Mouse (Mus musculus) kidney, postnatal 25 days (tissue): ENCODE data around the gene Klk1b27.
"Not testable (repeated sequence)": the region's sequence is repeated elsewhere in the genome, so short reads cannot be mapped to it uniquely, and the experiment has no call there.

Experiments
- DNase-seq, 2 experiments: peaks; one replicate each; pipeline ENCODE4 v3.0.0; 2021; ENCODE audit warnings: mixed read lengths in 2 of 2

Gene Klk1b27

GRCm38 (mm10) chr7:44051990-44052389 is at the start of gene Klk1b27:
Gene Klk1b27, plus strand, starts transcription at chr7:44052290.
- DNase-seq, result peak in 1 of 2 experiments; percentile 48

DNA sequence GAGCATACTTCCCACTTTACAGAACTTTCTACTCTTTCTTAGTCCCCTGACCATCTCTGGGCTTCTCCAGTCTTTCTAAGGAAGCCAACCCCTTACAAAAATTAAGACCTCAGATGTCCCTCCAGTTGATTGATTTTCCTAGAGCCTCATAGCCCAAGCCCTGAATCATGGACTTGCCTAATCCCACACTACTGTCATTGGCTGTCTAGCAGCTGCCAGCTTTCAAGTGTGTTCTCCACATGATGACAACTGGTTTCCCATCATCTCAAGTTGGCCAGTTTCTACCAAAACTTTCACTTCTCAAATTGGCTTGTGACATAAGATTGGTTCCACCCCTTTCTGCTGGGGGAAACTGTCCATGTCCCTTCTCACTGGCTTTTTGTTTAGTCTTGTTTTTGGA is 47.2 kb upstream of the Klk1b27 start:
- DNase-seq, result no peak

DNA sequence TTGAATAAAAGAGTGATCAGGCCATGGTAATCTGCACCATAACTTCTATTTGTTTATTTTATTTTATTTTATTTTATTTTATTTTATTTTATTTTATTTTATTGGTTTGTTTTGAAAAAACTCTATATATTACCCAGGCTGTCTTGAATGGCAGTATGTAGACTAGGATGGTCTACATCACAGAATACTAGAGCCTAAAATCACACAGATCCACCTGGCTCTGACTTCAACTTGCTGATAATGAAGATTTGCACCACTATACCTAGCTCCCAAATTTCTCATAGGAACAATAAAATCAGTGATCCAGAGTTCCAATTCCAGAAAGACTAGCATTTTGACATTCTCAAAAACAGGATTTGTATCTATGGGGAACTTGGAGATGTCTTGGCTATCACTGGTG is 40.2 kb upstream of the Klk1b27 start, which contains the start of gene Klk1b26:
Gene Klk1b26 (plus strand): TSS at position 301 of the 400 bp plus-strand sequence.
- DNase-seq, result not testable (repeated sequence)

DNA sequence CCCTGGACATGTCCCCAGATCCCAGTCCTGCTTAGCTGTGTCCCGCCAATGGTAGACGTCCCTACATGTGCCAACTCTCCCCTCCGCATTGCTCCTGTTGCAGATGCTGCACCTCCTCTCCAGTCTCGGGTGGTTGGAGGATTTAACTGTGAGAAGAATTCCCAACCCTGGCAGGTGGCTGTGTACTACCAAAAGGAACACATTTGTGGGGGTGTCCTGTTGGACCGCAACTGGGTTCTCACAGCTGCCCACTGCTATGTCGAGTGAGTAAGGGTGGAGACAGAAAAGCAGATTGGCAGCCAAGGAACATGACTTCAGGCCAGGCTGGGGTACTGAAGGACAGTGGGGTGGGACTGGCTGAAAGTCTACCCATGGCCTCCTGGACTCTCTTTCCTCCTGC is 37.4 kb upstream of the Klk1b27 start:
- not testable (repeated sequence) for DNase-seq

DNA sequence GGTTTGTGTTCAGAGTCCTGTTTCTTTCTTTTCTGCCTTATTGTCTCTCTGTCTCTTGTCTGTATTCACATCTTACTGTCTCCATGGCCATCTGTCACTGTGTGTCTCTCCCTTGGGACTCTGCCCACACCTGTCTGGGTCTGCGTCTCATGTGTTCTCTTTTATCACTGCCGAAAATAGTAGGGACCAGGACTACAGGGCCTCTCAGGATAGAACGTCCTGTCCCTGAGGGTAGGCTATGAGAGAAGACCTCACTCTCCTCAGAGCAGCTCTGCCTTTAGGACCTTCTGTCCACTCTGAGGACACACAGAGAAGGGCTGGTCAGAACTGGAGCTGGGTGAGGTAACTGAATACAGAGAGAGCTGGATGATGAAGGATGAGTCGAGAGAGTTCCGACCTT is 37.0 kb upstream of the Klk1b27 start:
- DNase-seq, result no peak

- DNase-seq, result no peak
Measured at GRCm38 (mm10) chr7:44072117-44072516, 20.0 kb downstream of the Klk1b27 start.

DNA sequence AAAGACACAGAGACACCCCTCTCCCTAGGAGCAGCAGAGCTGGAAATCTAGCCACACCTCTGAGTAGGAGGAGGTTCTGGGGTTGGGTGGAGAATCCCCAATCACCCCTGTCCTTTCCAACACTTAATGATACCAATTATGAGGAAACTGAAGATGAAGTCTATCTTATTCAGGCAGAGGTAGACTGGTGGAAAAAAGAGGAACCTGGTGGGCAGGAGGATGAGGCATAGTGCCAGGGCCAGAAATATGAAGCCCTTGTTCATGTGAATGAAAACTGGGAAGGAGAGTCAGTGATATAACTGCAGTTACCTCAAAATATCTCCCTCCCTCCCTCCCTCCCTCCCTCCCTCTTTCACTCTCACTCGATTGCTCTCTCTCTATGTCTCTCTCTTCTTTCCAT is 25.6 kb downstream of the Klk1b27 start:
- no peak for DNase-seq

DNA sequence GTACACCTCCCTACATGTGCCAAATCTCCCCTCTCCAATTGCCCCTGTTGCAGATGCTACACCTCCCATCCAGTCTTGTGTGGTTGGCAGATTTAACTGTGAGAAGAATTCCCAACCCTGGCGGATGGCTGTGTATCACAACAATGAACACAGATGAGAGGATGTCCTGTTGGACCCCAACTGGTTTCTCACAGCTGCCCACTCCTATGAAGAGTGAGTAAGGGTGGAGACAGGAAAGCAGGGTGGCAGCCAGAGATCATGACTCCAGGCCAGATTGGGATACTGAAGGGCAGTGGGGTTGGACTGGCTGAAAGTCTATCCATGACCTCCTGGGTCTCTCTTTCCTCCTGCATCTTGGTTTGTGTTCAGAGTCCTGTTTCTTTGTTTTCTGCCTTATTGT is 44.0 kb downstream of the Klk1b27 start:
- no peak for DNase-seq

- peak in 1 of 2 experiments; percentile 47 for DNase-seq
Measured at GRCm38 (mm10) chr7:44102028-44102427, 49.9 kb downstream of the Klk1b27 start, which contains the start of gene Klk1b21. Gene Klk1b21, plus strand, starts transcription at chr7:44102328.
